Mouse (Mus musculus): Measurements from ENCODE around the gene Gm2431.
"Not testable (repeated sequence)": the region's sequence is repeated elsewhere in the genome, so short reads cannot be mapped to it uniquely, and the experiment has no call there.

Gm2431 gene

DNA sequence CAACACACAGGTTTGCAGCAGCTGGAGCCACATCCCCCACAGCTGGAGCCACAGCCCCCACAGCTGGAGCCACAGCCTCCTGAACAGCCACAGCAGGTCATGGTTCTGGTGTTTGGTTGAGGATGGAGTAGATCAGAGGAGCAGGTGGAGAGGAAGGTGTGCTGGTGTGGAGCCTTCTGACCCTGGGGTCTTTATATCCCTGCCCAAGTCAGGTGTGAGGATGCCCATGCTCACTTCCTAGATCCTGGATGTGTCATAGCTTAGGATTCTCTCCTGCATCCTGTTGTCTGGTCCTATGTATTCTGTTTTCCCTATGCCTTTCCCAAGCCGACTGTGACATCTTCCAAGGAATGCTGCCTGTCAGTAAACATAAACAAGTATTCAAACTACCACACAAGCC lies at the start of gene Gm2431:
Gm2431 (minus strand) TSS at position 101 of the 400 bp plus-strand sequence.
- DNase-seq (ENCODE audit: low spot score in 2 of 2), result not testable (repeated sequence)

DNA sequence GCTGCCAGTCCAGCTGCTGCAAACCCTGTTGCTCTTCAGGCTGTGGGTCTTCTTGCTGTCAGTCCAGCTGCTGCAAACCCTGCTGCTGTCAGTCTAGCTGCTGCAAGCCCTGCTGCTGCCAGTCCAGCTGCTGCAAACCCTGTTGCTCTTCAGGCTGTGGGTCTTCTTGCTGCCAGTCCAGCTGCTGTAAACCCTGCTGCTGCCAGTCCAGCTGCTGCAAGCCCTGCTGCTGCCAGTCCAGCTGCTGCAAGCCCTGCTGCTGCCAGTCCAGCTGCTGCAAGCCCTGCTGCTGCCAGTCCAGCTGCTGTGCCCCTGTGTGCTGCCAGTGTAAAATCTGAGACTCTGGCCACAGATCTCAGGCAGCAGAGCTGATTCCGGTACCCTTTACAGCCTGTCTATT lies 45.8 kb upstream of the Gm2431 start:
- DNase-seq (ENCODE audit: low spot score in 2 of 2), result not testable (repeated sequence)

DNA sequence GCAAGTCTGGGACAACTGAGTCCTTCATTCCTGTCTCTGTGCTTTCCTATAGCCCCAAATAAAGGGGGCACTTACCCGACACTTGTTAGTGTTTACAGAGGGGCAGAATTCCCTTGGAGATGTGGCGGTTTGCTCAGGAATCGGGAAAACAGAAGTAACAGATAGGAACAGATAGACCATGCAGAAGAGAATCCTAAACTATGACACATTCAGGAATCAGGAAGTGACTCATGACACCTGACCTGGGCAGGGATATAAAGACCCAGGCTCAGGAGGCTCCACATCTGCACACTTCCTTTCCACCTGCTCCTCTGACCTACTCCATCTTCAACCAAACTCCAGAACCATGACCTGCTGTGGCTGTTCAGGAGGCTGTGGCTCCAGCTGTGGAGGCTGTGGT lies 45.1 kb upstream of the Gm2431 start, which contains the start of gene Krtap5-4:
Krtap5-4 (plus strand) TSS at position 301 of the 400 bp plus-strand sequence.
- no peak for DNase-seq (ENCODE audit: low spot score in 2 of 2)

DNA sequence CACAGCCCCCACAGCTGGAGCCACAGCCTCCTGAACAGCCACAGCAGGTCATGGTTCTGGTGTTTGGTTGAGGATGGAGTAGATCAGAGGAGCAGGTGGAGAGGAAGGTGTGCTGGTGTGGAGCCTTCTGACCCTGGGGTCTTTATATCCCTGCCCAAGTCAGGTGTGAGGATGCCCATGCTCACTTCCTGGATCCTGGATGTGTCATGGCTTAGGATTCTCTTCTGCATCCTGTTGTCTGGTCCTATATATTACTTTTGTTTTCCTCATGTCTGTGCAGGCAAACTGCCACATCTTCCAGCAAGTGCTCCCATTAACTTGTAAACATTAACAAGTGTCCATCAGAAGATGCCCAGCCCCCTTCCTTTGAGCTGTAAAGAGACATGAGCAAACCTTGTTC lies 38.9 kb upstream of the Gm2431 start, which contains the start of gene Krtap5-1:
Krtap5-1 (minus strand) TSS at position 101 of the 400 bp plus-strand sequence.
- DNase-seq (ENCODE audit: low spot score in 2 of 2), result not testable (repeated sequence)

DNA sequence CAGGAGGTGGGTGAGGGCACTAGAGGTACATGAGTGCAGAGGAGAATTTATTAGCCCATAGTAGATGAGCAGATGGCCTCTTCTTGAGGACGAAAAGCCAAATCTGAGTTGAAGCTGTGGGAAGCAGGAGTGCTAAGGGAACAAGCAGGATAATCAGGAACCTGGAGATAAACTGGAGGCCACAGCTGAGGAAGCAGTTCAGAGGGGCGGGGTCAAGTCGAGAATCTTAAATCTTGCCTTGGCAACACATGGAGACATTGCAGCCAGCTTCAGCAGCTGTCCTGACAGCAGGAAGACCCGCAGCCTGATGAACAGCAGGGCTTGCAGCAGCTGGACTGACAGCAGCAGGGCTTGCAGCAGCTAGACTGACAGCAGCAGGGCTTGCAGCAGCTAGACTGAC lies 38.0 kb upstream of the Gm2431 start:
- not testable (repeated sequence) for DNase-seq (ENCODE audit: low spot score in 2 of 2)

DNA sequence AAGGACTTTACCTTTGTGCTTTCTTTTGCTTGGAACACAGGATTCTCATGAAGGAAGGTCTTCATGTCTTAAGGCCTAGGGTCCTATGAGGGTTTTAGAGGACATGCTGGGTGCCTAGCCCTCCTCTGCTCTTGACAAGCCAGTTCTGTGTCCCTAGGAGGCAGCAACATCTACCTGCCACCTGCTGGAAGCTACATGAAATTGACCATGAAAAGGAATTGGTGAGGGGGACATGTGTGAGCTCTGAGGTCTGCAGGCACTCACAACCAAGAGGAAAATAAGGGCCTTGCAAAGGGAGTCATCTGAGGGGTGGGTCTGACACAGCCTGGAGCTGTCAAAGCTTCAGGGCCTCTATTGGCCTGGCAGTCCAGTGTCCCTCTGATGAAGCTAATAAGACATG lies 37.3 kb upstream of the Gm2431 start:
- DNase-seq (ENCODE audit: low spot score in 2 of 2), result no peak

DNA sequence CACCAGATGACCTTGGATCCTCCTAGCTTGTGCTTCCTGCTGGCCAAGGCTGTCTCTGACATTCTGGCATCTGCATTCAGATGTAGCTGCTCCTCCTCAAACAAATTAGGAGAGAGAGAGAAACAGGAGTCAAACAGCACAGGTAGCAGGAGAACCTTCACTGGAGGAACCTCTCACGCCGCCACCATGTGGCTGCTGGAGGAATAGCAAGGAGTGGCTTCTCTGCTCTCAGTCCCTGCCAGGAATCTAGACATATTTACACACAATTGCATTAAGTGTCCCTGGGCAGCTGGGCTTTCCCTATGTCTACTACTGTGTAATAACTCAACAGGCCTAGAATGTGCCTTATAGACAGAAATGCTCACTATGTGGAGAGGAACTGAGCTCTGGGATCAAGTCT lies 35.7 kb upstream of the Gm2431 start:
- DNase-seq (ENCODE audit: low spot score in 2 of 2), result peak in 1 of 2 experiments; percentile 6

DNA sequence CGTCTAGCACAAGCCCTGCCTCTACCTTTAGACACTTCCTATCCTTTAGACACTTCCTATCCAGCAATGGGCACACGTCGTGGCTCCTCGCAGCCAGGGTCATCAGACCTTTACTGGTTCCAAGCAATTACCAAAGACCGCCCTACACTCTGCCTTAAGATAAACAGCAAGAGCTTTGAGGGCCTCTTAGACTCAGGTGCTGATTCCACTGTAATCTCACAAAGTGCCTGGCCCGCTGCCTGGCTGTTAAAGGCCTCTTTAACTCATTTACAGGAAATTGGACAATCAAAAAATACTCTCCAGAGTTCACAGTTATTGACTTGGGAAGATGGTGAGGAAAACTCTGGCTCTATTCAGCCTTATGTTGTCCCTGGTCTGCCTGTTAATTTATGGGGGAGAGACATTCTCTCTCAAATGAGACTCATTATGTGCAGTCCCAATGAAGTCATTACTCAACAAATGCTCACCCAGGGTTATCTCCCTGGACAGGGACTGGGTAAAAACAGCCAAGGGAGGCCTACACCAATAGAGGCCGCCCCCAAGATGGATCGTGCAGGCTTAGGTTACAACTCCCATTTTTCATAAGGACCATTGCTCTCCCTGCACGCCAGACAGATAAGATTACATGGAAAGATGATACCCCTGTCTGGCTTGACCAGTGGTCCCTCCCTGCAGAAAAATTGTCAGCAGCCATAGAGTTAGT lies 27.9 kb upstream of the Gm2431 start:
- DNase-seq (ENCODE audit: low spot score in 2 of 2), result not testable (repeated sequence)

DNA sequence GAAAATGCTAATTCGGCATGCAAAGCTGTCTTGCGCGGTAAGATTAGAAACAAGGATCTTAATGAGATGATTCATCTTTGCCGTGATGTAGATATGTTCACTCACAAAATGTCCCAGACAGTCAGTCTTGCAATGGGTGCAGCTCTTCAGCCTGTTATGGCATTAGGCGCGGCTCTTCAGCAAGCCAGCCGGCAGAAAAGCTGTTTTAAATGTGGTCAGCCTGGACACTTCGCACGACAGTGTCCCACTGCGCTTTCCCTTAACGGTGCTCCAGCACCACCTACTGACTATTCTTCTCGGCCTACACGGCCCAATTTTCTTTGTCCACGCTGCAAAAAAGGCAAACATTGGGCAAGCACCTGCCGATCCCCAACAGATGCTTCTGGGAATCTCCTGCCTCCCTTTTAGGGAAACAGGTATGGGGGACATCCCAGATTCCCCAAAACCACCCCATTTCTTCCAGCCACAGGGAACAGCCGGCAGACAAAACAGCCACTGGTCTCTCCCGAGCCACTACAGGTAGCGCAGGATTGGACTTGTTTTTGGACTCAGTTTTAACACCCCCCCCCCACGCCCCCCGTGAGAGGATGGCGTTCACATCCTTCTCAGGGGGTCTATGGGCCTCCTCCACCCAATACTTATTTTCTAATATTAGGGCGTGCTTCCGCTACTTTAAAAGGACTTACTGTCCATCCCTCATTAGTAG lies 27.1 kb upstream of the Gm2431 start:
- DNase-seq (ENCODE audit: low spot score in 2 of 2), result peak in 1 of 2 experiments; percentile 8

DNA sequence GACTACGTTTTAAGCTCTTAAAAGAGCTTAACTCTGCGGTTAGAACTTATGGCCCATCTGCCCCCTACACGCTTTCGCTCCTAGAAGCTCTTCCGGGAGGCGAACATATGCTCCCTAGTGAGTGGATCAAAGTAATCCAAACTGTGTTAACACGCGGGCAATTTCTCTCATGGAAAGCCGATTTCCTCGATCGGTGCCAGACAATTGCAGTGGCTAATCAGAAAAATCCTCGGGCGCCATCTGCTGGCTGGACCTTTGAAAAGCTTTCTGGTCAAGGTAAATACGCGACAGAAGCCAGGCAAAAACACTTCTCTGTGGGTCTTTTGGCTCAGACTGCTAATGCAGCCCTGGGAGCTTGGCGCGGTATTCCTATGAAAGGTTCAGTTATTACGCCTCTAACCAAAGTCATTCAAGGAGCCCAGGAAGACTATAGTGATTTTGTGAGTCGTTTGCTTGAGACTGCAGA lies 26.5 kb upstream of the Gm2431 start:
- peak; percentile 72 to 91 for DNase-seq (ENCODE audit: low spot score in 2 of 2)

DNA sequence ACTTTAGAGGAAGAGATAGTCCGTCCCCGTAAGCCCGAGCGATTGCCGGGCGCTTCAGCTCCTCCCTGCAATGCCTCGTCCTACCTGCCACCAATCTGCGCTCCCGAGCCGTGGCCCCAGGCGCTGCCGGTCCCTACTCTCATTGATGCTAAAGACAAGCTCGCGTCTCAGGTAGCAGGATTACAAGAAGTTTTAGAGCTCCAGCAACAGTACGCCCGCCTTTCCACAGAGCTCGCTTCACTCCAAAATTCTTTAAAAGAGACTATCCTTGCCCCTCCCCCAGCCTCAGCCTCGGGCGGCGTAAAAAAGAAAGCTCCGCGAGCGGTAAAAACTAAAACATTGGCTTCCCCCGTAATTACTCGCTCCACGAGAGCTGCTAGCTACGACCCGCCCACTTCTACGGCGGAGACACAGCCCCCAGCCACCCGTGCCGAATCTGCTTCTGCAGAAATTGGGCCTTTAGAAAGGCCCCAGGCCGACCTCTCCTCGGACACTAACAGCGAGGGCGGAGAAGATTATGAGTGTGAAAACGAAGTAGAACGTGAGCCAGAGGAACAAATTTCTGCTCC lies 26.0 kb upstream of the Gm2431 start:
- peak; percentile 11 to 28 for DNase-seq (ENCODE audit: low spot score in 2 of 2)

DNA sequence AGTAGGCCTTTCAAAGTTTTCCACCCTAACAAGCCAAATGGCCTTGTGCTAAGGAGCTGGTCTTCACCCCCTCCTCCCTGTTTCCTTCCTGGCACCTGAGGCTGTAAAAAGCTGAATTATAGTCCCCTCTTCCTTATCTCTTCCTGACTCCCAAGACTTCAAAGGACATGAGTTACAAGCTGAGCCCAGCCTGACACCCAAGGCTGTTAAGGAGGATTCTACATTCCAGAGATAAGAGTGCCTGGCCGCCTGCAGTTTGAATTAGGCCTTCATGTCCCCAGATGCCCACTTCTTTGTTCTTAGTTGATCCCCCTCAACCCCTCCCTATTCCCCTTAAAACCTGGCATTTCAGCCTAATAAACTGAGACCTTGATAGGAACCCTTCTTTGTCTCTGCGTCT lies 24.7 kb upstream of the Gm2431 start:
- DNase-seq (ENCODE audit: low spot score in 2 of 2), result not testable (repeated sequence)

DNA sequence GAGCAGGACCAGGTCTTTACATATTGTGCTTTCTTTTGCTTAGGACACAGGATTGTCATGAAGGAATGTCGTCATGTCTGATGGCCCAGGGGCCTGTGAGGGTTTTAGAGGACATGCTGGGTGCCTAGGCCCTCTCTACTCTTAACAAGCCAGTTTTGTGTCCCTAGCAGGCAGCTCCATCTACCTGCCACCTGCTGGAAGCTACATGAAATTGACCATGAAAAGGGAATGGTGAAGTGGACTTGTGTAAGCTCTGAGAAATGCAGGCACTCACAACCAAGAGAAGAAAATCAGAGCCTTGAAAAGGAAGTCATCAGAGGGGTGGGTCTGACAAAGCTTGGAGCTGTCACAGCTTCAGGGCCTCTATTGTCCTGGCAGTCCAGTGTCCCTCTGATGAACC lies 21.1 kb upstream of the Gm2431 start:
- DNase-seq (ENCODE audit: low spot score in 2 of 2), result not testable (repeated sequence)

DNA sequence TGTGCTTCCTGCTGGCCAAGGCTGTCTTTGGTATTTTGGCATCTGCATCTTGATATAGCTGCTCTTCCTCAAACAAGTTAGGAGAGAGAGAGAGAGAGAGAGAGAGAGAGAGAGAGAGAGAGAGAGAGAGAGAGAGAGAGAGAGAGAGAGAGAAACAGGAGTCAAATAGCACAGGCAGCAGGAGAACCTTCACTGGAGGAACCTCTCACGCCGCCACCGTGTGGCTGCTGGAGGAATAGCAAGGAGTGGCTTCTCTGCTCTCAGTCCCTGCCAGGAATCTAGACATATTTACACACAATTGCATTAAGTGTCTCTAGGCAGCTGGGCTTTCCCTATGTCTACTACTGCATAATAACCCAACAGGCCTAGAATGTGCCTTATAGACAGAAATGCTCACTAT lies 20.0 kb upstream of the Gm2431 start:
- peak in 1 of 2 experiments; percentile 50 for DNase-seq (ENCODE audit: low spot score in 2 of 2)

DNA sequence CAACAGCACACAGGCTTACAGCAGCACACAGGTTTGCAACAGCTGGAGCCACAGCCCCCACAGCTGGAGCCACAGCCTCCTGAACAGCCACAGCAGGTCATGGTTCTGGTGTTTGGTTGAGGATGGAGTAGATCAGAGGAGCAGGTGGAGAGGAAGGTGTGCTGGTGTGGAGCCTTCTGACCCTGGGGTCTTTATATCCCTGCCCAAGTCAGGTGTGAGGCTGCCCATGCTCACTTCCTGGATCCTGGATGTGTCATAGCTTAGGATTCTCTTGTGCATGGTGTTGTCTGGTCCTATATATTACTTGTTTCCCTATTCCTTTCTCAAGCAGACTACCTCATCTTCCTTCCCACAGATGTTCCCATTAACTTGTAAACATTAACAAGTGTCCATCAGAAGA lies 16.1 kb upstream of the Gm2431 start, which contains the start of gene Gm4559:
Gm4559 (minus strand) TSS at position 101 of the 400 bp plus-strand sequence.
- not testable (repeated sequence) for DNase-seq (ENCODE audit: low spot score in 2 of 2)

DNA sequence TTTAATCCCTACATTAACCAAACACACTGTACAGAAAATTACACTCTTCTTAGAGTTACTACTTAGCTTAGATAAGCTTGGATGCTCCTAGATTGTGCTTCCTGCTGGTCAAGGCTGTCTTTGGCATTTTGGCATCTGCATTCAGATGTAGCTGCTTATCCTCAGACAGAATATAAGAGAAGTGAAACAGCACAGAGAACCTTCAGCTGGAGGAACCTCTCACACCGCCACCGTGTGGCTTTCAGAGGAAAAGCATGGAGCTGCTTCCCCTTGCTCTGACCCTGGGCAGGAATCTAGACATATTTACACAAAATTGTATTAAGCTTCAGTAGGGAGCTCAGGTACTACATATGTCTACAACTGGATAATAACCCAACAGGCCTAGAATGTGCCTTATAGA lies 2.6 kb downstream of the Gm2431 start:
- peak in 1 of 2 experiments; percentile 18 for DNase-seq (ENCODE audit: low spot score in 2 of 2)

DNA sequence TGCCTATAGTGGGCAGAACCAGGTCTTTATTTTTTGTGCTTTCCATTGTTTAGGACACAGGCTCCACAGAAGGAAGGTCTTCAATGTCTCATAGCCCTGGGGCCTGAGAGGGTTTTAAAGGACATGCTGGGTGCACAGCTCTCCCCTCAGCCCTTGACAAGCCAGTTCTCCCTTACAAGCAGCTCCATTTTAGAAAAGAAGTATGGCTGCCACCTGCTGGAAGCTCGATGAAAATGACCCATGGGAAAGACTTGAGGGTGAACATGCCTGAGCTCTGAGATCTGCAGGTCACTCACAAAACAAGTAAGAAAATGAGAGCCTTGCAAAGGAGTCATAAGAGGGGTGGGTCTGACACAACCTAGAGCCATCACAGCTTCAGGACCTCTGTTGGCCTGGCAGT lies 8.3 kb downstream of the Gm2431 start:
- peak in 1 of 2 experiments; percentile 31 for DNase-seq (ENCODE audit: low spot score in 2 of 2)

DNA sequence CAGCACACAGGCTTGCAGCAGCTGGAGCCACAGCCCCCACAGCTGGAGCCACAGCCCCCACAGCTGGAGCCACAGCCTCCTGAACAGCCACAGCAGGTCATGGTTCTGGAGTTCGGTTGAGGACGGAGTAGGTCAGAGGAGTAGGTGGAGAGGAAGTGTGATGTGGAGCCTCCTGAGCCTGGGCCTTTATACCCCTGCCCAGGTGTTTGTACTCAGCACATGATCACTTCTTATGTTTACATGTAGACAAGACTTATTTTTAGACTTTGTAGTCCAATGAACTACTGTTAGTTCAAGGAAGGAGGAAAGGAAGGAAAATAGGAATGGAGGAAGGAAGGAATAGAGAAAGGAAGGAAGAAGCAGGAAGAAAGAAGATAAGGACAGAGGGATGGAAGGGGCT lies 17.2 kb downstream of the Gm2431 start, which contains the start of gene Gm40460:
Gm40460 (minus strand) TSS at position 101 of the 400 bp plus-strand sequence.
- DNase-seq (ENCODE audit: low spot score in 2 of 2), result no peak

DNA sequence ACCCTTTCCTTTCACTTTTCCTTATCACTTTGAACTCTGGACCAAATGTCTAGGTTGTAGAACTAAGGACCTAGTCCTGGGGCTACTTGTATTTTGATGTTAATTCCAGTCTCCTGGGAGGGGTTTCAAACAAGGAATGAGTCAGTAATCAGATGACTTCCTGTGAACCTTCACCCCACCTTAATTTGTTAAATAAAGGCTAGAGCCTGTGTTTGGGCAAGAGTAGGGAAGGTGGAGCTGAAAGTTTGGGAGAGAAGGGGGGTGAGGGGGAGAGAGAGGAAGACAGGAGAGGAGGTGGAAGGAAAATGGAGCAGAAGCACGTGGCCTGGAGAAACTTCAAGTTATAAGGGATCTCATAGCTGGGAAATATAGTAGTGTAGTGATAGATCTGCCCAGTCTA lies 26.6 kb downstream of the Gm2431 start:
- no peak for DNase-seq (ENCODE audit: low spot score in 2 of 2)

DNA sequence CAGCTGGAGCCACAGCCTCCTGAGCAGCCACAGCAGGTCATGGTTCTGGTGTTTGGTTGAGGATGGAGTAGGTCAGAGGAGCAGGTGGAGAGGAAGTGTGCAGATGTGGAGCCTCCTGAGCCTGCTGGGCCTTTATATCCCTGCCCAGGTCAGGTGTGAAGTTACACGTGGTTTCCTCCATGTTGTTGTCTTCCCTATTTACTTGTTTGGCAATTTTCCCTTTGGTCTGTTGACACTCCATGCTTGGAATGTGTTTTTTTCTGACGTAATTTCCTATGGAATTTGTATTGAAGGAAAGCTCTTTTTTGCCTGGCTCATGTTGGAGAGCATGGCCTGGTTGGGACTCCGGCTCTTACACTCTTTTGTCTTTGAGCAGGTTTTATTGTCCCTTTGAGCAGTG lies 28.3 kb downstream of the Gm2431 start, which contains the start of gene Krtap5-5:
Krtap5-5 (minus strand) TSS at position 101 of the 400 bp plus-strand sequence.
- DNase-seq (ENCODE audit: low spot score in 2 of 2), result not testable (repeated sequence)

DNA sequence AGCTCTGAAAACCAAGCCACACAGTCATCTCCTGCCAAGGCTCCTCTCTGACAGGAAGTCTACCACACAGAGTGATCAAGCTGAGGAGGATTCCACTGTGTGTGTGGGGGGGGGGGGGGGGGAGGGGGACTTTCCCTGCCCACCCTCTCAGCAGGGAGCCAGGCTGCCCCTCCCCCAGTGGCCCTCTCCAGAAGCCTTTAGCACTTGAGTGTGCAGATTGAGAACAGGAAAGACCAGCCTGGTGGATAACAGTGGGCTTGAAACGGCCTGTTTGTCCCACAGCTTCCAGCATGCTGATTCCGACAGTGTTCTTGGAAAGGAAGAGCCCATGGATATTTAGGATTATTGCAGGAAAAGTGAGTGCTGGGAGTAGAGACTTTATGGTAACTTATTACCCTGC lies 33.6 kb downstream of the Gm2431 start:
- DNase-seq (ENCODE audit: low spot score in 2 of 2), result no peak

DNA sequence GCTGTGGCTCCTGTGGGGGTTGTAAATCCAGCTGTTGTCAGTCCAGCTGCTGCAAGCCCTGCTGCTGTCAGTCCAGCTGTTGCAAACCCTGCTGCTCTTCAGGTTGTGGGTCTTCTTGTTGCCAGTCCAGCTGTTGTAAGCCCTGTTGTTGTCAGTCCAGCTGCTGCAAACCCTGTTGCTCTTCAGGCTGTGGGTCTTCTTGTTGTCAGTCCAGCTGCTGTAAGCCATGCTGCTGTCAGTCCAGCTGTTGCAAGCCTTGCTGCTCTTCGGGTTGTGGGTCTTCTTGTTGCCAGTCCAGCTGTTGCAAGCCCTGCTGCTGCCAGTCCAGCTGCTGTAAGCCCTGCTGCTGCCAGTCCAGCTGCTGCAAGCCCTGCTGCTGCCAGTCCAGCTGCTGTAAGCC lies 46.0 kb downstream of the Gm2431 start:
- not testable (repeated sequence) for DNase-seq (ENCODE audit: low spot score in 2 of 2)
